Mouse (Mus musculus) G1E-ER4 (cell line): ENCODE data around the gene Apof. TPM values are rescaled to one million over a fixed set of nuclear protein-coding genes. Genes with fewer than 3 reads are reported as not detected.

Experiments
- GATA1 ChIP-seq: IDR thresholded peaks from one replicate; pipeline ENCODE4 v1.8.0; 2012; ENCODE audit warnings: low read length, inconsistent platforms
- polyA plus RNA-seq: library from polyadenylated mRNA; stranded (reverse); fragments of >175 nt; gene quantifications from 2 replicates; pipeline ENCODE4 v1.2.3, GENCODE M21; 2012

Apof gene
- polyA plus RNA-seq, 1 experiment = not detected

DNA sequence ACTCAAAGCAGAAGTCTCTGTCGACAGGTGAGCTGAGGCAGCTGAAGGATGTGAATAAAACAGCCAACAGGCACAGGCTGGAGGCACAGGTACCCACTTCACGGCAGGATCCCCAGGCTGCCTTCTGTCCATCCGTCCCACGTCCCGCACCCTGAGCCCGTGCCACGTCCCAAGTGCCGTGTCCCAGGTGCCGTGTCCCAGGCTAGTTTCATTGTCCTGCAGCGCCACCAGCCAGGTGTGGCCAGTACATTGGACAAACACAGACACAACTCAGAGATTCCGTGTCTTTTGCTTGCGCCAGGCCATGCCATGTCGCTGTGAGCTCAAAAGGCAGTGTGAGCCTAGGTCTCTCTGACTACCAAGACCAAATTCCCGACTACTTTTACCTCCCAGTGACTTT lies 13.2 kb downstream of the Apof start:
- no peak for TF ChIP-seq GATA1

- TF ChIP-seq GATA1 = no peak
These were observed 14.5 kb downstream of the Apof start for GRCm38 (mm10) chr10:128282886-128283450.

GRCm38 (mm10) chr10:128283604-128284579 lies 15.4 kb downstream of the Apof start:
- no peak for TF ChIP-seq GATA1

DNA sequence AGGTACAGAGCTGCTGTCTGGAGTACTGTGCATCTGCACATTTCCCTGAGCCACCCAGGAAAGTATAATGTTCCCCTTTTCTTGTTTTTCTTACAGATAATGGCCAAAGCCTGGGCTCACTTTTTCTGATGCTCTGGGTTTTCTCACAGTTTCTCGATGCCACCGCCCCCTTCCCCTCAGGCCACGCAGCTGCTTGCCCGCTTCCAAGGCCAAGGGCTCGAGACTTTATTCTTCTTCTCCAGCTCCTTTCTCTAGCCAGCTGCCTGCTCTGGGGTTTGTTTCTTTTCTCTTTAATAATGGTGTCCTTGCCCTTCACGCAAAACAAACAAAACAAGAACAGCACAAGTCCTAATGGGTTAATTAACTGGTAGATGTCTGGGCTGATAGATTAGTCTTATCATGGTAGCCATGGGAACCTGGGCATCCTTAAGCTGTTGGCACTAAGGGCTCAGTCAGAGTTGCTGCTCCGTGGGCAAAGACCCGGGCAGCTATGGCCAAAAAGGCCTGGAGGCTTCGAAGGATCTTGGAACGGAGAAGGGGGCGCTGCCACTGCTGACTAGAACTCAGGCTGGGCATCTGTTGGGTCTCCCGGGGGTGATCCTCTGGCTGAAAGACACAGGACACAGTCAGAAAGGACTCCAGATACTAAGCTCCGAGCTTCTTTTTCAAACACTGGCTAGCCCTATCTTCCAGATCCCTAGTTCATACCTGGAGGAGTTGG lies 28.1 kb downstream of the Apof start:
- TF ChIP-seq GATA1 = no peak

- no peak for TF ChIP-seq GATA1
These were observed 28.8 kb downstream of the Apof start for GRCm38 (mm10) chr10:128297221-128297620.

- no peak for TF ChIP-seq GATA1
These were observed 29.2 kb downstream of the Apof start for GRCm38 (mm10) chr10:128297622-128298021.

- no peak for TF ChIP-seq GATA1
These were observed 29.8 kb downstream of the Apof start for GRCm38 (mm10) chr10:128298243-128298642.

- no peak for TF ChIP-seq GATA1
These were observed 30.3 kb downstream of the Apof start, which contains the start of gene Il23a for GRCm38 (mm10) chr10:128298702-128299171. Il23a (minus strand) TSS chr10:128298752.

GRCm38 (mm10) chr10:128302357-128302756 lies 33.9 kb downstream of the Apof start:
- TF ChIP-seq GATA1 = no peak

DNA sequence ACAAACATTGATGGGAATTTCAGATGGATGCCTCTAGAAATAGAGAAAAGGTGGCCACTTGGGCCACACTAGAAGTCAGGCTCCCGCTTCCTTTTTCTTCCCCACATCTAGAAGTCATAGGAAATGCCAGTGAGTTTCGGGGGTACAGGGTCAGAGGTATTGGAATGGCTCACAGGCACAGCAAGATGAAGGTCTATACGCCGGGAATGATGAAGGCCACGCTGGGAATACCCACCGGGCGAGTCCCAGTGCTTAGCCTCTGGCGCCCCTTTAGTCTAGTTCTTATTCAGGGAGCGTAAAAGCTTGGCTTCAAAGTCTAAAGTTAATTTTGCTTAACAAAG lies 34.3 kb downstream of the Apof start:
- TF ChIP-seq GATA1 = no peak

DNA sequence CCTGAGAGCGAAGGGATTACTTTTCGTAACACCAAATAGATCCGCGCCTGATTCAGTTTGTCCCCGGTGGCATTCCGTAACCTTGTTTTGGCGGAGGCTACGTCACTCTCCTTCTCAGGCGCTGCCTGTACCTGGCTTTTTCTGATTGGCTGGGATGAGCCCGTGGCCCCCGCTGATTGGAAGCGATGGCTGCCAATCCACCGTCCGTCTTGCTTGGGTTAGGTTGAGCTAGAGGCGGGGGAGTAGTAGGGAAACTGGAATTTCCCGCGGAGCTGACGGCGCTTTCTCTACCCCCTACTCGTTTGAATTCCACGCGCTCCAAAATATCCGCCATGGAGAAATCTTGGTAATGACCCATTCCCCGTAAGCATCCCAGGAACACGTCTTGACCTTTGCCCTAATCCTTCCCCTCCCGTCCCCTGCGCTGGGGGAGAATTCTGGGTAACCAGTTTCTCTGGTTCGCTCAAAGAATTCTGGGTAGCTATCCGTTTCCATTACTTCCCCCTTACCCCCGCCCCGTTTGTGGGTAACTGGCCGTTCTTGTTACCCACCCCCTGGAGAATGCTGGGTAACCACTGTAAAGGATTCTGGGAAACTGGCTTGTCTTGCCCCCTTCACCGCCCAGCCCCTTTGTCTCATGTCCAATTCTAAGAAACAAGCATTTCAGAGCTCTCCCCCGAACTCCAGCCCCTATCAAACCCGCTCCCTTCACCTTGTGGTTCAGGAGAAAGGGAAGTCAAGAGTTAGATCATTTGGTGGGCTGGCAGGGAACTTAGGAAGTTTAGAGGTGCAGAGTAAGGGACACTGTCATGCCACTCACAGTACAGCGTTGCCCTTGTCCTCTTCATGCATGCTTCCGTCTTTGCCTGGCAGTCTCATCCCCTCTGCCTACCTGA lies 34.9 kb downstream of the Apof start, which contains the start of gene Pan2:
Gene Pan2 (plus strand): TSS at position 210 of the 896 bp plus-strand sequence.
- no peak for TF ChIP-seq GATA1

GRCm38 (mm10) chr10:128309654-128310053 lies 41.2 kb downstream of the Apof start:
- TF ChIP-seq GATA1 = no peak

GRCm38 (mm10) chr10:128310177-128310576 lies 41.7 kb downstream of the Apof start:
- TF ChIP-seq GATA1 = no peak

GRCm38 (mm10) chr10:128310902-128311301 lies 42.4 kb downstream of the Apof start:
- no peak for TF ChIP-seq GATA1

DNA sequence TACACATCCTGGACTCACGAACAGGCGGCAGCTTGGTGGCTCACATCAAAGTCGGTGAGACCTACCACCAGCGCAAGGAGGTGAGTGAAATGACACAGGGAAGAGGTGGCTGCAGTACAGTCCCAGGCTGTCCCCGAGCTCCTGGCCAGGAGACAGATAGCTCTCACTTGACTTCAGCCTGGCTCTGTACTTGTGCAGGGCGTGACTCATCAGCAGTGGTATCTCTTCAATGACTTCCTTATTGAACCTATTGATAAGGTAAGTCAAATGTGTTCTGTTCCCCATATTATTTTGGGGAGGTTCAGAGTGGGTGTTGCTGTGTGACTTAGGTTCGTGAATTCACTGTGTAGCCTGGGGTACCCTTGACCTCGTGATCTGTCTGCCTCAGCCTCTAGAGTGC lies 47.1 kb downstream of the Apof start:
- TF ChIP-seq GATA1 = no peak

Other genes with a start within 250 kb of the Apof start
- 68.4 and 148 TPM in 2 replicates for gene Naca, start 233.1 kb upstream of the Apof start, polyA plus RNA-seq
- 213 and 308 TPM in 2 replicates for gene Ptges3, start 209.7 kb upstream of the Apof start, polyA plus RNA-seq
- 2,012 and 2,953 TPM in 2 replicates for gene Atp5b, start 185.4 kb upstream of the Apof start, polyA plus RNA-seq
- gene Baz2a, start 177.1 kb upstream of the Apof start, polyA plus RNA-seq = 30.8 and 32.5 TPM in 2 replicates
- gene Rbms2, start 88.4 kb upstream of the Apof start, polyA plus RNA-seq = 8.8 and 10.8 TPM in 2 replicates
- 15.4 and 19.6 TPM in 2 replicates for gene Gls2, start 74.2 kb upstream of the Apof start, polyA plus RNA-seq
- gene Spryd4, start 56.9 kb upstream of the Apof start, polyA plus RNA-seq = 3.9 and 5.2 TPM in 2 replicates
- gene Mip, start 42.8 kb upstream of the Apof start, polyA plus RNA-seq = not detected in 2 replicates
- 38.9 and 45.1 TPM in 2 replicates for gene Timeless, start 36.6 kb upstream of the Apof start, polyA plus RNA-seq
- gene Apon, start 14.6 kb upstream of the Apof start, polyA plus RNA-seq = 0.04 TPM in 1 of 2 replicates, not detected in the other
- 9.1 TPM in 2 replicates for gene Stat2, start 1.9 kb downstream of the Apof start, polyA plus RNA-seq
- gene Il23a, start 30.1 kb downstream of the Apof start, polyA plus RNA-seq = 0.05 and 0.08 TPM in 2 replicates
- 2.7 and 3.1 TPM in 2 replicates for gene Pan2, start 34.7 kb downstream of the Apof start, polyA plus RNA-seq
- gene Cnpy2, start 53.8 kb downstream of the Apof start, polyA plus RNA-seq = 83.4 and 115 TPM in 2 replicates
- 16.3 and 53.3 TPM in 2 replicates for gene Cs, start 69.1 kb downstream of the Apof start, polyA plus RNA-seq
- gene Coq10a, start 100.3 kb downstream of the Apof start, polyA plus RNA-seq = 8.7 and 15.8 TPM in 2 replicates
- 79.7 and 85.8 TPM in 2 replicates for gene Ankrd52, start 108.4 kb downstream of the Apof start, polyA plus RNA-seq
- not detected in 2 replicates for gene Slc39a5, start 132.6 kb downstream of the Apof start, polyA plus RNA-seq
- 226 and 249 TPM in 2 replicates for gene Nabp2, start 142.8 kb downstream of the Apof start, polyA plus RNA-seq
- 11.6 and 14.5 TPM in 2 replicates for gene Rnf41, start 143.0 kb downstream of the Apof start, polyA plus RNA-seq
- 158 and 204 TPM in 2 replicates for gene Smarcc2, start 190.6 kb downstream of the Apof start, polyA plus RNA-seq
- 221 and 292 TPM in 2 replicates for gene Myl6, start 225.5 kb downstream of the Apof start, polyA plus RNA-seq
- 18.5 and 18.8 TPM in 2 replicates for gene Myl6b, start 230.0 kb downstream of the Apof start, polyA plus RNA-seq